Mouse (Mus musculus) heart, postnatal 14 days (tissue): ENCODE data around the gene Cggbp1. TPM values are rescaled to one million over a fixed set of nuclear protein-coding genes. Genes with fewer than 3 reads are reported as not detected.
A peak's percentile ranks its signal among the peaks of the same experiment; 100 is the strongest.
"Not testable (repeated sequence)": the region's sequence is repeated elsewhere in the genome, so short reads cannot be mapped to it uniquely, and the experiment has no call there.

Source experiments
- DNase-seq, 2 experiments: peaks; one replicate each; pipeline ENCODE4 v3.0.0; 2021 to 2022
- intact Hi-C: fragments of 180-260 bp; cut with DNase I; formaldehyde crosslinking; loops from one replicate; pipeline ENCODE4 v1.15.1; 2025
- long read RNA-seq, 2 experiments: library from polyadenylated mRNA; stranded (forward); transcript quantifications; one replicate each; pipeline ENCODE4 v2.0.0; 2021
- total RNA-seq, 2 experiments: library from RNA; stranded (reverse); gene quantifications; 2 replicates each; pipeline ENCODE4 v1.2.3; 2021

Gene Cggbp1
- 10 to 100 TPM; 45.7 to 52.6 TPM for total RNA-seq
- long read RNA-seq, experiment 1, full-length matches to known transcripts = 43 of 57 reads
- long read RNA-seq, experiment 1, partial matches to known transcripts = 2 of 57 reads
- long read RNA-seq, experiment 1, other reads (novel, unspliced or antisense) = 12 of 57 reads
- long read RNA-seq, experiment 2, full-length matches to known transcripts = 36 of 51 reads
- long read RNA-seq, experiment 2, partial matches to known transcripts = 2 of 51 reads
- long read RNA-seq, experiment 2, other reads (novel, unspliced or antisense) = 13 of 51 reads

GRCm38 (mm10) chr16:64851563-64852362 lies at the start of gene Cggbp1, which contains the start of gene Zfp654:
Gene Cggbp1, plus strand, starts transcription at chr16:64851996.
Gene Zfp654, minus strand, starts transcription at chr16:64851652.
- intact Hi-C loops = loop anchor here (1.0 to 5.0 kb wide), 2 partner anchors 22 to 79 kb away; partner anchors contain the start of gene 4930453N24Rik
- DNase-seq = peak; percentile 99 to 100

- no peak for DNase-seq
- intact Hi-C loops = no loop called here
These were observed 48.8 kb upstream of the Cggbp1 start for GRCm38 (mm10) chr16:64803041-64803440.

- intact Hi-C loops = no loop called here
- no peak for DNase-seq
These were observed 34.6 kb upstream of the Cggbp1 start for GRCm38 (mm10) chr16:64817094-64817765.

GRCm38 (mm10) chr16:64823890-64824289 lies 27.9 kb upstream of the Cggbp1 start:
- no peak for DNase-seq
- intact Hi-C loops = no loop called here

- intact Hi-C loops = no loop called here
- DNase-seq = no peak
These were observed 27.3 kb upstream of the Cggbp1 start for GRCm38 (mm10) chr16:64824474-64824873.

GRCm38 (mm10) chr16:64830291-64830690 lies 21.5 kb upstream of the Cggbp1 start:
- DNase-seq = no peak
- intact Hi-C loops = no loop called here

GRCm38 (mm10) chr16:64835996-64836545 lies 15.7 kb upstream of the Cggbp1 start:
- DNase-seq = no peak

GRCm38 (mm10) chr16:64836709-64837108 lies 15.1 kb upstream of the Cggbp1 start:
- intact Hi-C loops = no loop called here
- DNase-seq = no peak

More at GRCm38 (mm10) chr16:64835996-64836545, 15.7 kb upstream of the Cggbp1 start:
- intact Hi-C loops = no loop called here

- no peak for DNase-seq
These were observed 10.1 kb upstream of the Cggbp1 start for GRCm38 (mm10) chr16:64841481-64842373.

GRCm38 (mm10) chr16:64842374-64842729 lies 9.4 kb upstream of the Cggbp1 start:
- intact Hi-C loops = no loop called here
- no peak for DNase-seq

More at GRCm38 (mm10) chr16:64841481-64842373, 10.1 kb upstream of the Cggbp1 start:
- intact Hi-C loops = no loop called here

- intact Hi-C loops = no loop called here
- DNase-seq = no peak
These were observed 5.8 kb upstream of the Cggbp1 start for GRCm38 (mm10) chr16:64845947-64846346.

GRCm38 (mm10) chr16:64850287-64851084 lies 1.3 kb upstream of the Cggbp1 start:
- intact Hi-C loops = loop anchor here (5.0 kb wide), 1 partner anchor 78 kb away; the partner anchor contains the start of gene 4930453N24Rik
- DNase-seq = peak; percentile 18 to 49

- intact Hi-C loops = loop anchor here (5.0 kb wide), 1 partner anchor 79 kb away; the partner anchor contains the start of gene 4930453N24Rik
- no peak for DNase-seq
These were observed 672 bp upstream of the Cggbp1 start for GRCm38 (mm10) chr16:64851085-64851562.

- intact Hi-C loops = loop anchor here (1.0 to 5.0 kb wide), 2 partner anchors 21 to 80 kb away; partner anchors contain the start of gene 4930453N24Rik
- peak; percentile 64 to 75 for DNase-seq
These were observed 660 bp downstream of the Cggbp1 start for GRCm38 (mm10) chr16:64852441-64852871.

GRCm38 (mm10) chr16:64852891-64853290 lies 1.1 kb downstream of the Cggbp1 start:
- intact Hi-C loops = loop anchor here (1.0 to 5.0 kb wide), 2 partner anchors 20 to 81 kb away; partner anchors contain the start of gene 4930453N24Rik
- no peak for DNase-seq

GRCm38 (mm10) chr16:64856946-64857345 lies 5.2 kb downstream of the Cggbp1 start:
- no peak for DNase-seq
- intact Hi-C loops = no loop called here

- intact Hi-C loops, DNase-seq: not testable (repeated sequence)
These were observed 14.0 kb downstream of the Cggbp1 start for GRCm38 (mm10) chr16:64865841-64866240.

- DNase-seq = no peak
- intact Hi-C loops = no loop called here
These were observed 16.8 kb downstream of the Cggbp1 start for GRCm38 (mm10) chr16:64868613-64869012.
